Mouse (Mus musculus): ENCODE measurements around the gene Mospd3. TPM values are rescaled to one million over a fixed set of nuclear protein-coding genes. Genes with fewer than 3 reads are reported as not detected.

Gene Mospd3
- polyA plus RNA-seq (2014; fragmentation: Nextera tagmentation; extraction: Ambion mirVana), result 44.4 and 58.4 TPM in 2 replicates

GRCm38 (mm10) chr5:137600619-137601364, at the start of gene Mospd3:
Mospd3 (minus strand) TSS chr5:137601058.
- peak within 1 kb of the TSS; percentile 78 for H3K27ac ChIP-seq (ENCODE audit: low read depth, low read length)
- H3K4me1 ChIP-seq (ENCODE audit: control insufficient read depth, insufficient read depth, low read length), result peaks cover 18% of the 10 kb centered on the region
- H3K4me2 ChIP-seq (ENCODE audit: low read length), result peak within 1 kb of the TSS; percentile 95
- H3K36me3 ChIP-seq (ENCODE audit: control insufficient read depth, insufficient read depth, low read length), result no peaks in the 10 kb centered on the region
- H3K9me3 ChIP-seq (replicated peaks; ENCODE audit: control insufficient read depth, low read length), result no peaks in the 10 kb centered on the region
- H3K4me3 ChIP-seq (ENCODE audit: low read depth, low read length), result peak within 1 kb of the TSS; percentile 74
- under 1% methylated on average over 41 of the region's 41 CpGs for WGBS
- peak within 1 kb of the TSS; percentile 86 for H3K9ac ChIP-seq (ENCODE audit: low read length)
- peak; percentile 97 for ATAC-seq
- DNase-seq (ENCODE audit: low spot score), result peak; percentile 99
- H3K27me3 ChIP-seq (replicated peaks; ENCODE audit: control insufficient read depth, insufficient read depth, low read length), result no peaks in the 10 kb centered on the region

DNA sequence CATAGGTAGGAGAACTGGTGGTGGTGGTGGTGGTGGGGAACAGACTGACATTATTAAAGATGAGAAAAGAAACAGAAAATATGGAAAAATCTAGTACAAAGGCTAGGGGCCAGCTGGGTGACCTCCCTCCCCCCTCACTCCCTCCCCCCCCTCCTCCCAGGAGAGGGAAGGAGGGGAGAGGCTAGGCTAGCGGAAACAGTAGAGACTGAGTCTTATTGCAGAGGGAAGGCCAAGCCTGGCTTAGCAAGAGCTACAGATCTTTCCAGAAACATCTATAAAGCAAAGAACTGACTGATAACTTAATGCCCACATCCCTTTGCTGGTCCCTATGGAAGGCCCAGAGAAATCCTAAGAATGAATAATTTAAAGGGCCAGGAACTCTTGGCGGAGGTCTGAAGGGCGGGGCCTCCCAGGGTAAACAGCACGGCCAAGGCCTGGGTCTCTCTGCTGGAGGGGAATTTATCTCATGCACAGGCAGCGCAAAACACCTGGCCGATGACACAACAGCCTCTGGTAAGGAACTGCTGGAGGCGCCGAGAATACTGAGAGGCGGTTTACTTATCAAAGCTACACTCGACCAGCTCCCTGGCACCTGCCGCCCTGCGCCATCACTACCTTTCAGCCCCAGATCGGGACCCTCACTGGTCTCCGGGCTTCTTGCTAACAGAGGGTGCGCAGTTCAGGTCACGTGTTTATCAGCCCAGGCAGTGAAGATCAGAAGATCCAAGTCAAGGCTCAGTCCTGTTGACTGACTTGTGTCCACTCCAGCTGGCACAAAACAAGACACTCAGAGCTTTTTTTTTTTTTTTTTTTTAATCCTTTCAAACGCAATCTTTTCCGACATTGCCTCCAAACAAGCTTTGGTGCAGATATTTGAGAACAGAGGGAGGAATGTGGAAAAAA, 49.1 kb upstream of the Mospd3 start:
- WGBS, result 20% methylated on average over 17 of the region's 18 CpGs
- no peaks in the 10 kb centered on the region for H3K9me3 ChIP-seq (replicated peaks; ENCODE audit: control insufficient read depth, low read length)
- DNase-seq (ENCODE audit: low spot score) (no peak), ATAC-seq (no peak)
- H3K4me3 ChIP-seq (ENCODE audit: low read depth, low read length), result no peak overlapping the region
- no peak overlapping the region for H3K9ac ChIP-seq (ENCODE audit: low read length)
- peaks cover 16% of the 10 kb centered on the region for H3K27me3 ChIP-seq (replicated peaks; ENCODE audit: control insufficient read depth, insufficient read depth, low read length)
- peaks cover 35% of the 10 kb centered on the region for H3K36me3 ChIP-seq (ENCODE audit: control insufficient read depth, insufficient read depth, low read length)
- 0 out of 2 replicates have a peak overlapping the region, but pooled peaks have one; percentile 5 for H3K4me2 ChIP-seq (ENCODE audit: low read length)
- H3K4me1 ChIP-seq (ENCODE audit: control insufficient read depth, insufficient read depth, low read length), result no peaks in the 10 kb centered on the region; the same call in 1 of the 2 replicates
- H3K27ac ChIP-seq (ENCODE audit: low read depth, low read length), result no peak overlapping the region

DNA sequence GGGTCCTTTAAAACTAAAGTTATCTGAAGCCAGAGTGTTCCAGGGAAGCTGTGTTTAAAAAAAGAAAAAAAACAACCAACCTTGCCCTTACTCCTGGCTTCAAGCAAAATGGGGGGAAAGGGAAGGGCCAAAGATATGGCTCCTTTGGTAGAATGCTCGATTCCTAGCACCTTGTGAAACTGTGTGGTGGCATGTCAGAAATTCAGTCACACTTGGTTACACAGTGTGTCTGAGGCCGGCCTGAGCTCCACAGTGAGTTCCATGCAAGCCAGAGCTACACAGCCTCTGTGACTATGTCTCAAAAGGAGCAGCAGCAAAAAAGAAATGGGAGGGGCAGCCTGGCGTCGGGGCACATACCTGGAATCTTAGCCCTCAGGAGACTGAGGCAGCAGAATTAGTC, 48.4 kb upstream of the Mospd3 start:
- Histone ChIP-seq H3K4me3 (ENCODE audit: low read depth, low read length) (no peak overlapping the region), H3K27ac (ENCODE audit: low read depth, low read length) (no peak overlapping the region), H3K4me1 (ENCODE audit: control insufficient read depth, insufficient read depth, low read length) (no peaks in the 10 kb centered on the region; the same call in 1 of the 2 replicates), H3K36me3 (ENCODE audit: control insufficient read depth, insufficient read depth, low read length) (peaks cover 30% of the 10 kb centered on the region), H3K4me2 (ENCODE audit: low read length) (no peak overlapping the region), H3K27me3 (replicated peaks; ENCODE audit: control insufficient read depth, insufficient read depth, low read length) (peaks cover 21% of the 10 kb centered on the region), H3K9ac (ENCODE audit: low read length) (no peak overlapping the region), H3K9me3 (replicated peaks; ENCODE audit: control insufficient read depth, low read length) (no peaks in the 10 kb centered on the region)
- 38% methylated on average over 4 of the region's 4 CpGs for WGBS
- DNase-seq (ENCODE audit: low spot score), result no peak
- ATAC-seq, result no peak

DNA sequence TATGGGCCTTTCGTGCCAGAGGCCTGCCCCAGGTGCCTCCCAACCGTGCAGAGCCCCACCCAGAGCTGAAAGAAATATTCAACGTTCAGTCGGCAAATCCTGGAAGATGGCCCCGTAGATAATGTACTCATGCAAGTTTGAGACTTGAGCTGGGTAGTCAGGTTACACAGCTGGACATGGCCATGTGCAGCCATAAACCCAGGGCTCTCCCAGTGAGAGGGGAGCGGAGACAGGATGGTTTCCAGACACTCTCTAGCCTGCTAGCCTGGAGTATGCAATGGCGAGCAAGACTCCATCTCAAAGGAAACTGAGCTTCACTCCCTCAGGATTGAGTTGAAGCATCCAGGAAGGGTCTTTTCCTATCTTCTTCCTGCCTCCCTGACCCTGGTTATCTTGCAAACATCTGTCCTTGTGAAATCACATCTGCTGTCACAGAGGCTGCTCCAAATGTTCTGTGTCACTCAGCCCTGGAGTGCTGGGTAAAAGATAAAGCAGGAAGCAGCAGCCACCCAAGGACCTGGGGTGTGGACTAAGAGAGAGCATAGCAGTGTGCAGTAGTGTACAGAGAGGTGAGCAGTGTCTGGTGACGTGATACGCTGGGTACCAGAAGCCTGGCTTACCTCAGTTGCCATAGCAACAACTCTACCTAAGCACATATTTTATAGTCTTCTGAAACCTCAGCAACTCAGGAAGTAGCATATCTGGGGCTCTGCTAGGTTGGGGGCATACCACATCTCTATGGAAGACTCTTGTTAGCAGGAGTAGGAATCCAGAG, 47.2 kb upstream of the Mospd3 start:
- no peaks in the 10 kb centered on the region; the same call in 1 of the 2 replicates for H3K4me1 ChIP-seq (ENCODE audit: control insufficient read depth, insufficient read depth, low read length)
- H3K27ac ChIP-seq (ENCODE audit: low read depth, low read length), result no peak overlapping the region
- H3K4me2 ChIP-seq (ENCODE audit: low read length), result no peak overlapping the region
- H3K36me3 ChIP-seq (ENCODE audit: control insufficient read depth, insufficient read depth, low read length), result peaks cover 17% of the 10 kb centered on the region
- H3K9me3 ChIP-seq (replicated peaks; ENCODE audit: control insufficient read depth, low read length), result no peaks in the 10 kb centered on the region
- no peak for ATAC-seq
- DNase-seq (ENCODE audit: low spot score), result peak; percentile 35
- no peak overlapping the region for H3K4me3 ChIP-seq (ENCODE audit: low read depth, low read length)
- H3K9ac ChIP-seq (ENCODE audit: low read length), result no peak overlapping the region
- 77% methylated on average over 9 of the region's 9 CpGs for WGBS
- H3K27me3 ChIP-seq (replicated peaks; ENCODE audit: control insufficient read depth, insufficient read depth, low read length), result peaks cover 27% of the 10 kb centered on the region

DNA sequence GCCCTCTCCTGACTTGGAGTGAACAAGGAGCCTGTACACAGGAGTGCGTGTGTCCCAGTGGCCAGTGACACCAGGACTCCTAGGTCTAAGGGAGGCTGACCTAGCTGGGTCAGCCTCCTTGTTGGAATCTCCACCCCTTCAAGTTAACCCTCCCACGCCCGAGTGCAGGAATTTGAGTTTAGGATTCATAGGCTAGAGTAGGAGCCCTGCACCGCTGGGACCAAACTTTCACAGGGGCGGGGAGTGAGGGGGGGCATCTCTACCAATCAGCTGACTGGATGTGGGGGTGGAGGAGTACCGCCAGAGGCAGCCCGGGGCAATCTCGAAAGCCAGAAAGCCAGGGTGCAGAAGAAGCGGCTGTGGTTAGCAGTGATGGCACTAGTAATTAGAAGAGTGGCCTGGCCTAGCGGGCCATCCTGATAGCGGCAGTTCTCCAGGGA, 44.8 kb upstream of the Mospd3 start, which contains the start of gene Irs3:
Gene Irs3, minus strand, starts transcription at position 63 of the 440 bp plus-strand sequence.
- Histone ChIP-seq H3K36me3 (ENCODE audit: control insufficient read depth, insufficient read depth, low read length) (peaks cover 18% of the 10 kb centered on the region), H3K27me3 (replicated peaks; ENCODE audit: control insufficient read depth, insufficient read depth, low read length) (peaks cover 27% of the 10 kb centered on the region), H3K4me3 (ENCODE audit: low read depth, low read length) (peak within 1 kb of the TSS; percentile 18), H3K27ac (ENCODE audit: low read depth, low read length) (no peak within 1 kb of the TSS), H3K9me3 (replicated peaks; ENCODE audit: control insufficient read depth, low read length) (no peaks in the 10 kb centered on the region), H3K4me2 (ENCODE audit: low read length) (peak within 1 kb of the TSS; percentile 41), H3K9ac (ENCODE audit: low read length) (0 out of 2 replicates have a peak within 1 kb of the TSS, but pooled peaks have one; percentile 25), H3K4me1 (ENCODE audit: control insufficient read depth, insufficient read depth, low read length) (no peaks in the 10 kb centered on the region; the same call in 1 of the 2 replicates)
- ATAC-seq (no peak), DNase-seq (ENCODE audit: low spot score) (no peak)
- 13% methylated on average over 11 of the region's 11 CpGs for WGBS

DNA sequence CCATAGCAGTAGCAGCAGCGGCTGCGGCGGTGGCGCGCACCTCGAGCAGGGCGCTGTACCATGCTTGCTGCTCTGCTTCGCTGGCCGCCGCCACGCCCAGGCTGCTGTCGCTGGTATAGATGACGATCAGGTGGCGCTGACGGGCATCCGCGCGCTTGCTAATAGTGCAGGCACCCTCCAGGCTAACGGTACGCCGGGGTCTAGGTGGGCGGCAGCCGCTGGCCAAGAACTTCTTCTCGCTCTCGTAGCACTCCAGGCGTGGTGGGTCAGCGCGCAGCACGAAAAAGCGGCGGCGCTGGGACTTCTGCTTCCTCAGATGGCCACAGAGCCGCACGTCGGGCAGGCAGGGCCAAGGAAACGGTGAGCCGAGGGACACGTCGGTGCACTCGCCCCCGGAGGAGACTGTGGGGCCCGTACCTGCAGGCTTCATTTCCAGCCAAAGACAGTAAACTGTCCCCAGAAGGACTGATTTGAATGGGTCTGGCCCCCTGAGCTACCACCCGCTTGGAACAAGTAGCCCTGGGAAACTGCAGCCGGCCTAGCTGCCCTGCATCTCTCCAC, 44.3 kb upstream of the Mospd3 start:
- Histone ChIP-seq H3K9me3 (replicated peaks; ENCODE audit: control insufficient read depth, low read length) (no peaks in the 10 kb centered on the region), H3K27ac (ENCODE audit: low read depth, low read length) (no peak overlapping the region), H3K4me1 (ENCODE audit: control insufficient read depth, insufficient read depth, low read length) (no peaks in the 10 kb centered on the region; the same call in 1 of the 2 replicates), H3K27me3 (replicated peaks; ENCODE audit: control insufficient read depth, insufficient read depth, low read length) (peaks cover 27% of the 10 kb centered on the region), H3K36me3 (ENCODE audit: control insufficient read depth, insufficient read depth, low read length) (peaks cover 23% of the 10 kb centered on the region), H3K4me3 (ENCODE audit: low read depth, low read length) (peak overlapping the region; percentile 18), H3K9ac (ENCODE audit: low read length) (0 out of 2 replicates have a peak overlapping the region, but pooled peaks have one; percentile 25), H3K4me2 (ENCODE audit: low read length) (peak overlapping the region; percentile 41)
- ATAC-seq (no peak), DNase-seq (ENCODE audit: low spot score) (peak; percentile 35)
- 2% methylated on average over 44 of the region's 44 CpGs for WGBS

GRCm38 (mm10) chr5:137644484-137644883, 43.6 kb upstream of the Mospd3 start:
- DNase-seq (ENCODE audit: low spot score), result no peak
- Histone ChIP-seq H3K4me3 (ENCODE audit: low read depth, low read length) (no peak overlapping the region), H3K9me3 (replicated peaks; ENCODE audit: control insufficient read depth, low read length) (no peaks in the 10 kb centered on the region), H3K4me1 (ENCODE audit: control insufficient read depth, insufficient read depth, low read length) (no peaks in the 10 kb centered on the region), H3K9ac (ENCODE audit: low read length) (no peak overlapping the region), H3K27ac (ENCODE audit: low read depth, low read length) (no peak overlapping the region), H3K36me3 (ENCODE audit: control insufficient read depth, insufficient read depth, low read length) (peaks cover 30% of the 10 kb centered on the region), H3K27me3 (replicated peaks; ENCODE audit: control insufficient read depth, insufficient read depth, low read length) (peaks cover 27% of the 10 kb centered on the region), H3K4me2 (ENCODE audit: low read length) (no peak overlapping the region)
- no peak for ATAC-seq
- 25% methylated on average over 19 of the region's 19 CpGs for WGBS

DNA sequence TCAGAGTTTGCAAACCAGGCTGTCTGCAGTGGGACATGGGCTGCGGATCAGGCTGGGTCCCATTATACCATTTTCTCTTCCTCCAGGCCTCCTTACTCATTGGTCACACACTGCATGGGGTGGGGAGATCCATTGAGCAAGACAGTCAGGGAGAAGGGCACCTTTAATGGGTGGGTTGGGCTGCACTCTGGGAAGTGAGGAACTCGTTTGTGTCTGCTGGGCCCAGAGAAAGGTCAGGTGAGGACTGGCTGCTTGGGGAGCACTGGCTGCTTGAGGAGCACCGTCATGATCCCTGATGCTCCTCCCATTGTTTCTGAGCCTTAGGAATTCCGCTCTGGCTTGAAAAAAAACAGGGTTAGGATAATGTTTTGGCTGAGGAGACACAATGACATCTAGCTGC, 42.0 kb upstream of the Mospd3 start:
- no peak overlapping the region for H3K4me2 ChIP-seq (ENCODE audit: low read length)
- ATAC-seq (no peak), DNase-seq (ENCODE audit: low spot score) (no peak)
- H3K4me1 ChIP-seq (ENCODE audit: control insufficient read depth, insufficient read depth, low read length), result no peaks in the 10 kb centered on the region
- 48% methylated on average over 4 of the region's 4 CpGs for WGBS
- no peak overlapping the region for H3K9ac ChIP-seq (ENCODE audit: low read length)
- no peak overlapping the region for H3K27ac ChIP-seq (ENCODE audit: low read depth, low read length)
- no peak overlapping the region for H3K4me3 ChIP-seq (ENCODE audit: low read depth, low read length)
- H3K36me3 ChIP-seq (ENCODE audit: control insufficient read depth, insufficient read depth, low read length), result peaks cover 46% of the 10 kb centered on the region
- H3K27me3 ChIP-seq (replicated peaks; ENCODE audit: control insufficient read depth, insufficient read depth, low read length), result peaks cover 27% of the 10 kb centered on the region
- H3K9me3 ChIP-seq (replicated peaks; ENCODE audit: control insufficient read depth, low read length), result no peaks in the 10 kb centered on the region
